Mouse (Mus musculus): ENCODE measurements around the gene Snrnp35.
A peak's percentile ranks its signal among the peaks of the same experiment; 100 is the strongest.

- TF ChIP-seq POLR2AphosphoS2 (IDR thresholded peaks at IDR 0.05; ENCODE audit: insufficient read length, low read depth) (no peak), POLR2A (IDR thresholded peaks at IDR 0.05; ENCODE audit: insufficient read length, low read depth) (no peak), SRF (IDR thresholded peaks at IDR 0.05; ENCODE audit: control insufficient read depth, insufficient read length, low read depth) (no peak), USF1 (IDR thresholded peaks at IDR 0.05; ENCODE audit: low read depth) (peak; percentile 96), MYOD1 (IDR thresholded peaks at IDR 0.05; ENCODE audit: control insufficient read depth in 1 of 3, insufficient read length in 2 of 3, low read depth in 2 of 3) (no peak), MAX (IDR thresholded peaks at IDR 0.05; ENCODE audit: low read depth) (peak; percentile 70), REST (IDR thresholded peaks at IDR 0.05; ENCODE audit: insufficient read depth, insufficient read length) (no peak), CEBPB (IDR thresholded peaks at IDR 0.05; ENCODE audit: insufficient read depth, poor library complexity, severe bottlenecking) (no peak)
These were observed 57.5 kb downstream of the Snrnp35 start, which contains the start of gene Tmed2 for GRCm38 (mm10) chr5:124540383-124540786.
